Mouse (Mus musculus) central nervous system, embryonic 14 days (tissue): Measurements from ENCODE around the gene Slc19a1. TPM values are rescaled to one million over a fixed set of nuclear protein-coding genes. Genes with fewer than 3 reads are reported as not detected.

Experiments
- polyA plus RNA-seq: library from polyadenylated mRNA; depleted of rRNA; stranded (reverse); fragments of >200 nt; gene quantifications from 2 replicates; pipeline ENCODE4 v1.2.3, GENCODE M21; 2012; rRNA removed

The Slc19a1 gene
- 53.1 and 54.2 TPM in 2 replicates for polyA plus RNA-seq

DNA sequence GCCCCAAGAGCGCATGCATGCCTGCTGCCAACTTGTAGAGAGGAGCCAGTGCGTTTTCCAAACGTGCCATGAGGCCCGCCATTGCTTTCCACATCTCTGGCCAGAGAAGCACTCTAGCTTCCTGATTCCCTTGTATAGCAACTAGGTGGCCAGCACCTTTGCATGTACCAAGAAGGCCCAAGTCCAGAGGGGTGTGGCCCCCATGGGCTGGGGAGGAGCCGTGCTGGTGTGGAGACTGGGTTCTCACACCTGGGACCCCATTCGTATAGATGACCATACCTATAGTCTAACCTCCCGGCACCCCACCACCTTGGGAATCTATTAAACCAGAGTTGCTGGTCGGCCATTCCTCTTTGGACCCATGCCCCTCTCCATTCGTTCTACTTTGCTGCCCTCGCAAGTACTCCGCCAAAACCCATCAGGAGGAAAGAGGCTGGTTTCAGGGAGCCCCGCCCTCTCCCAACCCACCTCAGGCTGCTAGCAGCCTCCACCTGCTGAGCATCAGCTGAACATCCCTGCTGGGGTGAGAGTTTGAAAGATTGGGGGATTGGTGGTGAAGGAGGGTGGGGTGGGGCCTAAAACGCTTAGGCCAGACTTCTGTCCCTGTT lies at the start of gene Slc19a1:
Slc19a1 (plus strand) TSS at position 474 of the 608 bp plus-strand sequence.

Other genes with a start within 250 kb of the Slc19a1 start
- gene Pcbp3, start 70.4 kb upstream of the Slc19a1 start, polyA plus RNA-seq, result 29.0 and 36.3 TPM in 2 replicates
- 33.6 and 45.2 TPM in 2 replicates for gene Col18a1, start 134.3 kb downstream of the Slc19a1 start, polyA plus RNA-seq
- gene Pofut2, start 227.0 kb downstream of the Slc19a1 start, polyA plus RNA-seq, result 47.5 and 71.4 TPM in 2 replicates